Mouse (Mus musculus) cerebellum, adult 2 months (tissue): ENCODE data around the gene Mpp2.

Experiments
- CTCF ChIP-seq: fragments of 200-500 bp; IDR thresholded peaks from 2 replicates; pipeline ENCODE4 v1.5.1; 2011; ENCODE audit warnings: low read depth, mild to moderate bottlenecking, control low read depth, low read length, moderate library complexity, borderline replicate concordance; ENCODE audit not compliant: insufficient read depth
- POLR2A ChIP-seq: fragments of 200-500 bp; IDR thresholded peaks from 2 replicates; pipeline ENCODE4 v1.6.1; 2011; ENCODE audit warnings: low read length, control low read depth, borderline replicate concordance; ENCODE audit not compliant: insufficient read depth

- TF ChIP-seq CTCF, result no peak
- TF ChIP-seq POLR2A, result no peak
These were observed 46.9 kb downstream of the Mpp2 start, which contains the start of gene Cd300lg for GRCm38 (mm10) chr11:102041350-102041949.
